Mouse (Mus musculus): ENCODE measurements around the gene Rgl2.
"Not testable (repeated sequence)": the region's sequence is repeated elsewhere in the genome, so short reads cannot be mapped to it uniquely, and the experiment has no call there.

The Rgl2 gene

DNA sequence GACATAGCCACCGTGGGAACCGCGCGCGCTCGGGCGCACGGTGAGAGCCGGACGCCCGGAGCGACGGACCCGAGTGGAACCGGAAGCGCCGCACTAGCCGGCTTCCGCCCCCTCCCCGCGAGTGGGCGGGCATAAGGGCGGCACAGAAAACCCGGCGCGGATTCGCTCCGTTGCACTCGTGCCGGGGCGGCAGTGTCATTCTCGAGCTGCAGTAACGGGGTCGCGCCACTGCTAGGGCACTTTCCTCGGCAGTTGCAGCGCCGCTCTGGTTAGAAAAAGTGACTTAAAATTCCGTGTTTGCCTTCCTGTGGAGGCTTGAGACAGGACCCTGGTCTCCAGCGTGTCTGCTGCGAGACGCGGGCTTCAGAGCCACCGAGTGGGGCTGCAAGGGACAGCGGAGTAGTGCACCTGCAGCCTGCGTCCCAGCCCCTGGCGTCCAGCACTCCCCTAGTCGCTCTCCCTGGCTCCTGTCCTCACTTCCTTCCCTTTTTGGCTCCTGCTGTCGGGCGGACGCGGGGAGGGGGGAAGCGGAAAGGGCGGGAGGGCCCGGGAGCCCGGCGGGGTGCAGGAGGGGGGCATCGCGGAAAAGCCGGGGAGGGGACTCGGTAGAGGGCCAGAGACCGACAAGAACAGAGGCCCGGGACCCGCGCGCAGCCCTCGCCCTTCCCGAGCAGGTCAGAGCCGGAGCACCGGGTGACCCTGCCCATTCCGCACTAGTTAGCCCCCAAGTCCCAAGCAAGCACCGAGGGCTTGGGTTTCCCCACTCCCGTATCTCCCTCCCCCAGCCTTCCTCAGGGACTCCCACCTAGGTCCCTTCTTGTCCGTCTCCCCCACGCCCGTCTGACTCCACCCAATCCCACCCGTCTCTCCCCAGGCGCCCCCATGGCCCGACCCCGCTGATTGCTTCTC is at the start of gene Rgl2:
Gene Rgl2 (plus strand): TSS at position 173 of the 909 bp plus-strand sequence.
- DNase-seq: peak; percentile 88 to 89

DNA sequence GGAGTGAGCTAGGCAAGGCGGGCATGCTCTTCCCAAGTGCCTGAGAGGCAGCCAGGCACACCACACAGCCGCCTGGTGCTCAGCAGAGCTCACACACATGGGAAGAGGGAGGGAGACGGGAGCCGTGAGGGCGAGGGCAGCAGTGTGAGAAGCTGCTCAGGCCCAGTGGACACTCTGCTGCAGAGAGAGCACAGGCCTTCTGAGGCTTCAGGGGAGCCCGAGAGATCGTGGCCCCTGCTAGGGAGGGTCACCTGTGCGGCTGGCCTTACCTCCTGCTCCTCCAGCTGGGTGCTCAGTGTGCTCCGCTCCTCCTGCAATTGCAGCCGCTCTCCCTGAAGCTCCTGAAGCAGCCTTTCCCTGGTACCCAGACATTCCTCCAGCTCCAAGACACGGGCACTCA is 45.0 kb upstream of the Rgl2 start:
- not testable (repeated sequence) for DNase-seq

DNA sequence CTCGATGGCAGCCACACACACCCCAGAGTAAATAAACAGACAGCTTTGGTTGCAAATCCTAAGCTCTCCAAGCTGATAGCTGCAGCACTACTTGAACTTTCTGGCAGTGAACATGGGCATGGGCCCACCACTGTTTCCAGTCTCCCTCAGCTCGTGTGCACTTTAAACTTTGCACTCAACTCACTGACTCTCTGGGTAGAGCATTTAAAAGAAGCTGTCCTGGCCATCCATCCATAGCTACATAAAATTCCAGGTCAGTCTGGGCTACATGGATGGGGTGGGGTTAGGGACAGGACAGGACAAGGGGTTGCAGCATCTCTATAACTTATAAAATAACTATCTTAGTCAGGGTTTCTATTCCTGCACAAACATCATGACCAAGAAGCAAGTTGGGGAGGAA is 41.5 kb upstream of the Rgl2 start:
- DNase-seq: not testable (repeated sequence)

DNA sequence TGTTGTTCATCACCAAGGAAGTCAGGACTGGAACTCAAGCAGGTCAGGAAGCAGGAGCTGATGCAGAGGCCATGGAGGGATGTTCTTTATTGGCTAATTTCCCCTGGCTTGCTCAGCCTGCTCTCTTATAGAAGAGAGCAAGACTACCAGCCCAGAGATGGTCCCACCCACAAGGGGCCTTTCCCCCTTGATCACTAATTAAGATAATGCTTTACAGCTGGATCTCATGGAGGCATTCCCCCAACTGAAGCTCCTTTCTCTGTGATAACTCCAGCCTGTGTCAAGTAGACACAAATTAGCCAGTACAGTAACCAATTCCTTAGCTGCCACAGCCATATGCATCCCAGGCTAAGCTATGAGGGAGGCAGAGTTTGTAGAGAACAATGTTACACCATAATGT is 41.1 kb upstream of the Rgl2 start:
- not testable (repeated sequence) for DNase-seq

DNA sequence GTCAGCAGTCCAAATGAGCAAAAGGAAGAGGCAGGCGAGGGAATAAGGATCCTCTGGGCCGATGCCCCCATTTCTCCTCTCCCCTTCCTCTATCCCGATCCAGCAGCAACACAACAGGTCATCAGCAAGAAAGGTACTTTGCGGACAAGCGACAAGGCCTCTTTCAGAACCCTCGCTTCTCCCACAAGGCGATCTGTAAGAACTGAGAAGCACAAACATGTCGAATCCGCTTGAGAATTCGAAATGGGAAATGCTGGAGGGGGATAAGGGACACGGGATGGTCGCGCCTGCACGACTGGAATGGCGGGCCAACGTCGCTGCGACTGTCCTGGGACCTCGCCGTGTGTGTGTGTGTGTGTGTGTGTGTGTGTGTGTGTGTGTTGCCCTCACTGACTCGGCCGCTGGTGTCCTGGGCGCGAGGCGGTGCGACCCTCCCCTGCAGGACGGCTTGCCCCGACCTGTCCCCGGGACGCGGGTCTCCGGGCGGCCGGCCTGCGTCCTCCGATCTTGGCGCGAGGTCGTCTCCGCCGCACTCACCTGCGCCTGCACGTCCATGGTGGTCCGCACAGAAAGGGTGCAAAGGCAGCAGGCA is 39.3 kb upstream of the Rgl2 start:
- DNase-seq: not testable (repeated sequence)

DNA sequence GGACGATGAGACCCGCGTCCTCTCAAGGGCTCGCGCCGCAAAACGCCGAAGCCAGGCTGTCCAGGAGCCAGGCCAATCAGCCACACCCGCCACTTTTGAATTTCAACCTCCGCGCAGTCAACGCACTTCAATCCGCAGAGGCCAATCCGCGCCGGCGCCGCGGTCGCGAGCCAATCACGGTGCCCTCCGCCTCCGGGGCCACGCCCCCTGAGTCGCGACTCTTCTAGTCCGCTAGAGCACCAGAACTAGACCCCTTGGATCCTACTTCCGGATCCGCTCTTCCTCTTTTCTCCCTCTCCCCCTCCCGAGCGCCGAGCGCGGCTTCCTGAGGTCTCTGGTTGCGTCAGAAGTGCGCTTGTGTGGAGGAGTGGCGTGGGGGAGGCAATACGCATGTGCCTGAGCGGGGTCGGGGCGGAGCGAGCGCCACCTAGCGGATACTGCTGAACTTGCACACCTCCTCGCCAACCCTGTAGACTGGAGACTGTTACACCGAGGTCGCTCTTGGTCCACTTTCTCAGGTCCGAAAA is 38.7 kb upstream of the Rgl2 start, which contains the start of gene Kifc1:
Gene Kifc1 (minus strand): TSS at position 129 of the 527 bp plus-strand sequence.
- peak; percentile 100 for DNase-seq

DNA sequence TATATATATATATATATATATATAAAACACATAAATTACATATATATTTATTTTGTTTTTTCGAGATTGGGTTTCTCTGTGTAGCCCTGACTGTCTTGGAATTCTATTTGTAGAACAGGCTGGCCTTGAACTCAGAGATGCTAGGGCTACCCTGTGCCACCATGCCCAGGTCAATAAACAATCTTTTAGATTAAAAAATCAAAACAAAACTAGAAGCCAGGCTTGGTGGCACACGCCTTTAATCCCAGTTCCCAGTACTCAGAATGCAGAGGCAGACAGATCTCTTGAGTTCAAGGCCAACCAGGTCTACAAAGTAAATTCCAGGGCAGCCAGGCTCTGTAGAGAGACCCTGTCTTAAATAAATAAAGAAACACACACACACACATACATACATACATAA is 38.0 kb upstream of the Rgl2 start:
- DNase-seq: no peak

DNA sequence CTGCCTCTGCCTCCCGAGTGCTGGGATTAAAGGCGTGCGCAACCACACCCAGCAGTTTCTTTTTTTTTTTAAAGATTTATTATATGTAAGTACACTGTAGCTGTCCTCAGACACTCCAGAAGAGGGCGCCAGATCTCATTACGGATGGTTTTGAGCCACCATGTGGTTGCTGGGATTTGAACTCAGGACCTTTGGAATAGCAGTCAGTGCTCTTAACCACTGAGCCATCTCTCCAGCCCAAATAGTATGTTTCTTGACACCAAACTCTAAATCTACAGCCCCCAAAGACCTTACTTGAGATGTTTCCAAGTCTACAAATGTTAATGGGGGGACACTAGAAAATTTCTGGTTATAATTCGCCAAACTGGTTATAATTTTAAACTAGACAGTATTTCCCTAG is 37.5 kb upstream of the Rgl2 start:
- DNase-seq: not testable (repeated sequence)

DNA sequence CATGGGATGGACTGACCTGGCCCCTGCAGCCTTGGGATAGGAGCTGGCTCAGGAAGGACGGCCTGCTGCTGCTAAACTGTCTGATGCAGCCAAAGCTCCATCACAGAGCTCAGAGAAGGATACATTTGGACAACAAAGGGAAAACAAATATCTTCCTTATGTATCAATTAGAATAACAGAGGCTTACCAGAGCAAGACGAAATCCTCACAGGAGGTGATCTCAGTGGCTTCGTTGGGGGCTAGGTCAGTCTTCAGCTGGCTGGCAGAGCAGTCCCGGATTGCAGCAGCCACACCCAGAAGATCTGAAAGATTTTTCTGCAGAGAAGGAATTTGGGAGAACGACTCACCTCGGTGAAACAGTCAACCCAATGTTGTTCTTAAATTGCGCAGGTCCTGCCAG is 36.9 kb upstream of the Rgl2 start:
- DNase-seq: no peak

DNA sequence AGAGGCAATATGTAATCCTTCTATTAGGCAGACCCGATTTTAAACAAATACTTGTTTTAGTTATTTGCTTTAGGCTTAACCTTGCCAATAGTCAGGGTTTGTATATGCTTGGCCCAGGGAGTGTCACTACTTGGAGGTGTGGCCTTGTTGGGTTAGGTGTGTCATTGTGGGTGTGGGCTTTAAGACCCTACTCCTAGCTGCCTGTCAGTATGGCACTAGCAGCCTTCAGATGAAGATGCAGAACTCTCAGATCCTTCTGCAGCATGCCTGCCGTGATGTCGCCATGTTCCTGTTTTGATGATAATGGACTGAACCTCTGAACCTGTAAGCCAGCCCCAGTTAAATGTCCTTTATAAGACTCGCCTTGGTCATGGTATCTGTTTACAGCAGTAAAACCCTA is 36.3 kb upstream of the Rgl2 start:
- not testable (repeated sequence) for DNase-seq

DNA sequence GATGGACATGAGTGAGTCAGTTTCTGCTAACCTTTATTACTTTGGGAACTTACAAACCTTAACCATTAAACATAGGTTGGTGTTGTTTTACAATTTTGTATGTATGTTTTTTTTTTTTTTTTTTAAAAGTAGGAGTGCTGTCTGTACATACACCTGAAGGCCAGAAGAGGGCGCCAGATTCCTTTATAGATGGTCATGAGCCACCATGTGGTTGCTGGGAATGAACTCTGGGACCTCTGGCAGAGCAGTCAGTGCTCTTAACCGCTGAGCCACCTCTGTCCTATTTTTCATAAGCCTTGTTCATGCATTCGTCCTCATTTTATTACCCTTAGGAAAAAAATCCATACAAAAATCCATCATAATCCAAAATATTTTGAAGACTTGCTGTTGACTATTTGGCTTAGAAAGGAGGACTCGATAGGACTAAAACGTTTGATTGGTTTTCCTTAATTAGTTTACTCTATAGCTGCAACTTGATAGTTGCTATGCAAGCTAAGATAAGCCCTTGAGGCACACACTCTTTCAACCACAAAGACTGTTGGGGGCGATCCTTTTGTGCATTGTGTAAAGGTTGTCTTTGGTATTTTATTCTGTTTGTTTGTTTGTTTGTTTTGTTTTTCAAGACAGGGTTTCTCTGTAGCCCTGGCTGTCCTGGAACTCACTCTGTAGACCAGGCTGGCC is 32.1 kb upstream of the Rgl2 start:
- DNase-seq: peak in 1 of 2 experiments; percentile 51

DNA sequence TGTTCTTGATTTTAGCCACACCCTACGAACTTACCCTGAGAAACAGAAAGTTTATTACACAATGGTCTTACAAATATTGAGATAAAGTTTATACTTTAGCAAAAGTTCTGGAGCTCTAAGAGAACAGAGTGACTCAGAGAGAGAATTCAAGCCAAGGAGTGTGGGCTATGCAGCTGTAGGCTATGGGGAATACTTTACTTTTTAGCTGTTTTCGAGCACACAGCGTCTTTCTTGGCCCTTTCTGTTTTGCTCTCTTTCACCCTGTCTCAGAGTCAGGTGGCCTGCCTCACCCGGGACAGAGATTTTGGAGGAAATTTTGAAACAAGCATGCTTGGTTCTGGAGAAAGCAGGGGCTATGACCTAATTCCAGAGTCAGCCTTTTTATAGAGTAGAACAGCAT is 31.1 kb upstream of the Rgl2 start:
- not testable (repeated sequence) for DNase-seq

DNA sequence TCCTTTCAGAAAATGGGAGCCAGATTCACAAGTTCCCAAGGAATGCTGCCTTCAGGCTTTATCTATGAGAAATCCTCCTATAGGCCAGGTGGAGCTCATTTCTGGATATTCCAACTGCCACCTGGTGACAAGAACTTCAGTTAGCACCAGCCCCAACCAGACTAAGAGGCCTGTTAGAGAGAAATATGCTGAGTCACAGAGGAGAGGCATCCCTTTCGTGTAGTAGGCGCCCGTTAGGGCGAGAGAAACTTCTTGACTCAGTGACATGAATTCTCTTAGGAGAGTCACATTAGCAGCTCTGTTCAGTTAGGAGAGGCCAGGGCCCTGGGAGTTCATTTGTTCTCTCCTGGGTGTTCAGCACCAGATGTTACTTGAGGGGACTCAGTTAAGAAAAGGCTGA is 29.7 kb upstream of the Rgl2 start:
- no peak for DNase-seq

DNA sequence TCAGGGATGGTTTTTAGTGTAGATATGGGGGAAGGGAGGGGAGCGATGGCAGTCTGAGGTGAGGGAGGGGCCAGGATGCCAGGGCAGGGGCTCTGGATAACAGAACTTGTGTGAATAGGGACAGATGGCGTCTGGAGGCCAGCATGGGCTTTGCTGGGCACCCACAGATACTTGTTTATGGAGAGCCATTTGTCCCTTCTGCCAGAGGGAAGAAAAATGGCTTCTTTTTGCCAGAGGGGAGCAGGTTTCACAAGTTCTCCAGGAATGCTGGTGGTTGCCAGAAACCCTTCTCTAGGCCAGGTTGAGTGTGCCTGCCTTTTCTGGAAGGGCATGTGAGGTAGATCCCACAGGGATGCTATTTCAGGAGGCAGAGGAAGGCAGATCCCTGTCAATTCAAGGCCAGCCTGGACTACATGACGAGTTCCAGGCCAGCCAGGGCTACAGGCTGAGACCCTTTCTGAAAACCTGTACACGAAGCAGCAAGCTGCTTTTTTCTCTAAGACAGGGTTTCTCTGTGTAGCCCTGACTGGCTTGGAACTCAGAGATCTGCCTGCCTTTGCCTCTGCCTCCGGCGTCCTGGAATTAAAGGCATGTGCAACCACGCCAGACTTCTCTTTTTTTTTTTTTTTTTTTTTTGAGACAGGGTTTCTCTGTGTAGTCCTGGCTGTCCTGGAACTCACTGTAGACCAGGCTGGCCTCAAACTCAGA is 28.9 kb upstream of the Rgl2 start:
- peak in 1 of 2 experiments; percentile 44 for DNase-seq

DNA sequence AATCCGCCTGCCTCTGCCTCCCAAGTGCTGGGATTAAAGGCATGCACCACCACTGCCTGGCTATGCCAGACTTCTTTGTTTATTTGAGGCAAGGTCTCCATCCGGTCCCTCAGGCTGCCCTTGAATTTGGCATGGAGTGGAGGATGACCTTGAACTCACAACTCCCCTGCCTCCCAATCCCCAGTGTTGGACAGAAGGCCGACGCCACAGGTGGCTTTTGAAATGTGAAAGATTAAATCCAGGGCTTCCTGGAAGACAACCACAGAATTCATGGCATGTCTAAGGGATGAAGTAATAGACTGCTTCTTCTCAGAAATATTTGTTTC is 28.4 kb upstream of the Rgl2 start:
- DNase-seq: no peak

DNA sequence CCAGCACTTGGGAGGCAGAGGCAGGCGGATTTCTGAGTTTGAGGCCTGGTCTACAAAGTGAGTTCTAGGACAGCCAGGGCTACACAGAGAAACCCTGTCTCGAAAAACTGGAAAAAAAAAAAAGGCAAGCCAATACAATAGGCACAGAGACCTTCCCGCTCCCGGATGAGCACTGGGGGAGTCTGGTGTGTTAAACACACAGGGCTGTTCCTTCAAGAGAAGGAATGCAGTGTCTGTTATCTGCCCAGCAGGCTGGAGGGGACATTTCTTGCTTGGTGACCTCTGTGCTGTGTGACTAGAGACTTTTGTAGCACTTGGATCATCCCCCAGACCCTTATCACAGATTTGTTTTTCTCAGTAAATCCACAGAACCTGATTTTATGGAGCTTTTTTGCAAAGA is 27.7 kb upstream of the Rgl2 start:
- no peak for DNase-seq

DNA sequence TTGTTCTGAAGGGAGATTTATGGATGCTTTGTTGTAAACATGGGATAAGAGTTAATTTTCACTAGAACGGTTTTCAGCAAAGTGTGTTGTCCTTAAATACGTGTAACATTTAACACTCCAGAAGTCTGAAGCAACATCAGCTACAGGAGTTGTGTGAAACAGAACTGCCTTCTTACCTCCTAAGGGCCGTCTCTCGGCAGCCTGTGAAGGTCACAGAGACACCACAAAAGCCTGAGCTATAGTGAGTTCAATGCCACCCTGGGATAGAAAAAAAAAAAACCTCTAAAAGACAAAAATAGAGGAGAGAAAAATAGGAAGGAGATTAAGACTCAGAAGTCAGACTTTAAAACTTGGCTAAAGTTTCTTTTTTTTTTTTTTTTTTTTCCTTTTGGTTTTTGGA is 27.3 kb upstream of the Rgl2 start:
- DNase-seq: no peak

DNA sequence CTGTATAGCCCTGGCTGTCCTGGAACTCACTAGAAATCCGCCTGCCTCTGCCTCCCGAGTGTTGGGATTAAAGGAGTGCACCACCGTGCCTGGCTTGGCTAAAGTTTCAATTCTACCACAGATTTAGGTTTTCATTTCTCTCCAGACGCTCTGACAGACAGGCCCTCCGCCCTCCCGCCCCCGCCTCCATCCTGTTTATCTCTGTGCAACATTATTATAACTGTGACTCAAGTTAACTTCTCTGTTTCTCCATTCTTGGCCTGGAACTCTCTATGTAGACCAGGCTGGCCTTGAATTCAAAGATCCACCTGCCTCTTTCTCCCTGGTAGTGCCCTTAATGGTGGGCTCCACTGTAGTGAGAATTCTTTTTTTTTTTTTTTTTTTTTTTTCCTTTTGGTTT is 26.9 kb upstream of the Rgl2 start:
- no peak for DNase-seq

DNA sequence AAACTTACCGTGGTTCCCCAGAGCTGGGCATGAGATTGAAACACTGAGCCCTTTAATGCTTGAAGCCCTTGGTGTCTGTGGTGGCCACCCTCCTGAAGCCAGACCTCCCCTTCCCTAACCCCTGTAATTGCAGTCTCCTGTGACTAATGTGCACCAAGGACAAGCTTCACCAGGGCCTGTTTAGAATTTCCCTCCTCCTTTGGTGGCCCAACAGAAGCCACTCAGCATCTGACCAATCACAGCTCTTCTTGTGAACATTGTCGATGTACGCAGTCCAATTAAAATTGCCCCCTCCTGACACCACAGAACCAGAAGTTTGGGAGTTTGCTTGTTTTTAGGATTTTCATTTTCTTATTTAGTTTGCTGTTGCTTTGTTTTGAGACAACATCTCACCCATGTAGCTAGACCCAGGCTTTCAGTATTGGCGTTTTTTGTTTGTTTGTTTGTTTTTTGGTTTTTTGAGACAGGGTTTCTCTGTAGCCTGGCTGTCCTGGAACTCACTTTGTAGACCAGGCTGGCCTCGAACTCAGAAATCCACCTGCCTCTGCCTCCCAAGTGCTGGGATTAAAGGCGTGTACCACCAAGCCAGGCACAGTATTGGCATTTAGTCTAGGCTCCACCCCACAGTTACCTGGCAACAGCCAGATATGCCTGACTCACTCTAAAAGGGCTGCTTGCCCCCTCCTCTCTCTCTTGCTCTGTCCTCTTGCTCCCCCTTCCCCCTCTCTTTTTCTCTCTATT is 25.3 kb upstream of the Rgl2 start:
- DNase-seq: not testable (repeated sequence)

DNA sequence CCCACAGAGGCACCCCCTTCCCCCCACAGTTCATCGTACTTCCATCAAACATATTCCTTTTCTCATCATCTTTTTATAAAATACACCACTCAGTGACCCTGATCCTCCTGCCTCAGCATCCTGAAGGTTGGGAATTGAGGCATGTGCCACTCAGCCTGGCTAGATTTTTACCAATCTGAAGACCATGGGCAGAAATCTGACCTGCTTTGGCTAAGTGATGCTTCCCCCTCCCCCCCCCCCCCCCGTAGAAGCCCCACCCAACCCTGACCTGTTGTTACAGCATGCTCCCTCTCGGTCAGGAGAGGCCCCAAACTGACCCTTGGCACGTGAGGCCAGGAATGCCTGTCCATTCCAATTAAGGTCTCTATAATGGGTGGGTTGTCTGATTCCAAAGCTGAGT is 24.5 kb upstream of the Rgl2 start, which contains the start of gene Platr17:
Gene Platr17 (plus strand): TSS at position 301 of the 400 bp plus-strand sequence.
- DNase-seq: not testable (repeated sequence)

DNA sequence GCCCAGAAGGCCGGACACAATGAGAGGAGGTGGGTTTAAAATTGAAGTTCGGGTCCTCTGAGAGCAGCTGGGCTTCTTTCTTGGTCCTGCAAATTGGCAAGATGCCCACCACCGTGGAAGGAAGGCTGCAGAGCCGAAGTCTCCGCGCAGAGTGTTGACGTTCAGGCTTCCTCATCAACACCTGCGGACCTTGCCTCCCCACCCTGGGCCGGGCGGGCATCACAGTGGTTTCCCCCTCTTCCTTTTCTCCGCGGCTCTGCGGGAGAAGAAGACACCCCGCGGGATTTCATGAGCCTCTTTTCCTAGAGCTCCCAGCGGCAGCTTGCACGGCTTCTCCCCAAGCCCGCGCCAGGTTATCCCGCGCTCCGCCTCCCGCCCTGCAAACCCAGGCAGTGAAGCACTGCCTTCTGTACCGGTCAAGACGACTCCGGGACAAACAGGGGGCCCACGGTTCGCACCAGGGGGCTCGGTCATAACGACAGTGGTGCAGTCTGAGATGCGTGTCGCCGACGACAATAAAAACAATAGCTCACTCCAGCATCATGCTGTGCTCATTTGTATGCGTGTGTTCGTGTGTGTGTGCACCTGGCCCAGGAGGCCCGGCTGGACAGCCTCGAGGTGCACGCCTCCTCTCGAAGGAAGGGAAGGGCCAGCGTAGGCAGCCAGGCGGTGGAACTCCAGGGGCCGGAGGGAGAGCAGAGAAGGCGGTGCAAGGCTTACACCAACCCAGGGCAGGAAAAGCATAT is 20.8 kb upstream of the Rgl2 start:
- peak; percentile 43 to 51 for DNase-seq

Measured in lung, adult 18-20 months (tissue).